Mouse (Mus musculus): ENCODE data around the gene Tpcn2.

- TF ChIP-seq CTCF (IDR thresholded peaks at IDR 0.05) (no peak), POLR2A (IDR thresholded peaks at IDR 0.05; ENCODE audit: insufficient read depth, low read depth, low read length) (no peak), EP300 (IDR thresholded peaks at IDR 0.05; ENCODE audit: insufficient read depth, low read depth, low read length) (no peak)
These were observed 88.5 kb downstream of the Tpcn2 start for GRCm38 (mm10) chr7:145195186-145195927.

All from heart, adult 2 months (tissue).